Mouse (Mus musculus) kidney, postnatal 4 days (tissue): Measurements from ENCODE around the gene Tyw3.

Experiments used
- DNase-seq, 2 experiments: peaks; one replicate each; pipeline ENCODE4 v3.0.0; 2021; ENCODE audit warnings: mixed read lengths in 2 of 2

Gene Tyw3

GRCm38 (mm10) chr3:154562192-154562591 is 34.7 kb downstream of the Tyw3 start:
- no peak for DNase-seq

DNA sequence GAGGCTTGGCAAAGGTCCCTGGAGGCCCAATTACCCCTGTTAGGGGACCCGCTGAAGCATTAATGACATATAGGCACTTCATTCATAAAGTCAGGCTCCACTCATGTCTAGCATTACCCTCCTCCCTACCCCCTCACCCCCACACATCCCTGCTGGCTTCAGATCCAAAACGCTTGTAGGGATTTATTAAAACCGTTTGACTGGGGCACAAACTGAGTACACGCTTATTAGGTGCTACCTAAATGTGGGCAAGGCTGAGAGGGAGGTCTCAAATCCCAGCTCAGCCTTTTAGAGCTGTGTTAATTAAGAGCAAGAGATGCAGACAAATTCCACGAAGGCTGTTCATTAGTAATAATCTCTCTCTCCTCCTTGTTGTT is 45.9 kb downstream of the Tyw3 start:
- no peak for DNase-seq

- DNase-seq, result no peak
Measured at GRCm38 (mm10) chr3:154550326-154551034, 46.4 kb downstream of the Tyw3 start.

GRCm38 (mm10) chr3:154548868-154549301 is 48.0 kb downstream of the Tyw3 start:
- DNase-seq, result peak in 1 of 2 experiments; percentile 29

GRCm38 (mm10) chr3:154547549-154548426 is 49.1 kb downstream of the Tyw3 start:
- no peak for DNase-seq

DNA sequence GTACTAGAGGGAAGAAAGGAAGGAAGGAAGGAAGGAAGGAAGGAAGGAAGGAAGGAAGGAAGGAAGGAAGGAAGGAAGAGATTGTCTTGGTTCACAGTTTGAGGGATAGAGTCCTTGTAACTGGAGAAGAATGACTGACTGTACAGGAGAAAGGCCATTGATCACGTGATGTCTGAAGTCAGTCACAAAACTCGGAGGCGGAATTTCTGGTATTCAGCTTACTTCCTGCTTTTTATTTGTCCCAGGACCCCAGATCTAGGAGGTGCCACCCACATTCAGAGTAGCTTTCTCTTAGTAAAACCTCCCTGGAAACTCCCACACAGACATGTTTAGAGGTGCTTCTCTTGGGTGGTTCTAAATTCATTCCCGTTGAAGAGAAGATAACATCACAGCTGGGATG is 50.7 kb downstream of the Tyw3 start:
- DNase-seq, result no peak

GRCm38 (mm10) chr3:154540086-154540911 is 56.6 kb downstream of the Tyw3 start:
- no peak for DNase-seq

- DNase-seq, result no peak
Measured at GRCm38 (mm10) chr3:154536134-154536533, 60.8 kb downstream of the Tyw3 start.

- no peak for DNase-seq
Measured at GRCm38 (mm10) chr3:154533246-154533645, 63.7 kb downstream of the Tyw3 start.

DNA sequence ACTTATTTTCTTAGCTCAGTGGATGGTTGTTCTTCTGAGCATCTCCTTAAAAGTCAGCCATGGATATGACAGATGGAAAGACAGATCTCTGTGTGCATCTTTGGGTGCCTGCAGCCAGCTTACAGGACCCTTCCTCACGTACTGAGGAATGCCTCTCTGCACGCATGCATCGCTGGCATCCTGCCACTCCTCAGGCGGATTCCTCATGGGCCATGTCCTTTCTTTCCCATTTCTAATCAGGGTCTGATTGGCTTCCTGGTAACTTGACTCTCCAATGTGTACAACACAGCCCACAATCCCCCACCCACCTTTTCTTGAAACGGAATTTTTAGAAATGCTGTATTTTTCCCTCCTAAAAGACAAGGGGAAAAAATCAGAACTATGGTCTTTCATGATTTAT is 67.9 kb downstream of the Tyw3 start:
- DNase-seq, result peak; percentile 6 to 20

DNA sequence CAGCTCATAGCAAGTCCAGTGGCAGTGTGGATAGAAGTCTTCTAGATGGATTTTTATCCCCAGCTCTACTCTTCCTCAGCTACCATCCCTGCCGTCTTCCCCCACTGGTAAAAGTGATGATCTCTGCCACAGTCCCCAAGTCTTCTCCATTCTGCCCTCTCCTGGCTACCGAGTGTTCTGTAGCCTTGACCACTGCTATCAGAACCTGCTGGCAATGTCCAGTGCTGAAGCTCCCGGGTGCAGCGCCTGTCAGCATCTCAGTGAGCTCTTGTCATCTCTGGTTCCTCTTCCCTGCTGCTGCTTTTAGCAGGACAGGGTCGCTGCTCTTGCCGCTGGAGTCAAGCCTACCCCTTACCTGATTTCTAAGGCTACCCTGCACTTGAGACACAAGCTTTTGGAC is 70.3 kb downstream of the Tyw3 start:
- DNase-seq, result peak; percentile 24 to 32
